Mouse (Mus musculus) neural tube, embryonic 11.5 days (tissue): ENCODE data around the gene Tmem251. TPM values are rescaled to one million over a fixed set of nuclear protein-coding genes. Genes with fewer than 3 reads are reported as not detected.
A peak's percentile ranks its signal among the peaks of the same experiment; 100 is the strongest.

Experiments
- ATAC-seq: fragments of 200-750 bp; cut with Nextera tagmentation; 2 replicates; pipeline ENCODE4 v1.8.0; 2017; ENCODE audit warnings: moderate number of reproducible peaks, mild to moderate bottlenecking, moderate TSS enrichment, moderate library complexity; ENCODE audit not compliant: insufficient read depth, low FRiP score, low TSS enrichment
- DNase-seq: peaks from one replicate; pipeline ENCODE4 v3.0.0-alpha.2; 2015; ENCODE audit warnings: low spot score
- H3K27ac ChIP-seq: fragments of 300-500 bp; sonication (generic); 2 replicates; pipeline ENCODE4 v1.5.1; 2014; ENCODE audit warnings: low read depth, mild to moderate bottlenecking, low read length
- H3K27me3 ChIP-seq: fragments of 300-500 bp; sonication (generic); 2 replicates; pipeline ENCODE4 v1.6.1; 2014; ENCODE audit warnings: mild to moderate bottlenecking, low read length, mixed read lengths; ENCODE audit not compliant: control insufficient read depth, insufficient read depth
- H3K36me3 ChIP-seq: fragments of 300-500 bp; sonication (generic); 2 replicates; pipeline ENCODE4 v1.6.1; 2014; ENCODE audit warnings: mild to moderate bottlenecking, low read length, moderate library complexity, mixed read lengths; ENCODE audit not compliant: control insufficient read depth, insufficient read depth
- H3K4me1 ChIP-seq: fragments of 300-500 bp; sonication (generic); 2 replicates; pipeline ENCODE4 v1.6.1; 2014; ENCODE audit warnings: low read length, mixed read lengths; ENCODE audit not compliant: control insufficient read depth, insufficient read depth
- H3K4me2 ChIP-seq: fragments of 300-500 bp; sonication (generic); 2 replicates; pipeline ENCODE4 v1.6.1; 2014; ENCODE audit warnings: low read depth, mild to moderate bottlenecking, moderate library complexity
- H3K4me3 ChIP-seq: fragments of 300-500 bp; sonication (generic); 2 replicates; pipeline ENCODE4 v1.5.1; 2014; ENCODE audit warnings: low read depth, low read length
- H3K9ac ChIP-seq: fragments of 300-500 bp; sonication (generic); 2 replicates; pipeline ENCODE4 v1.6.1; 2014; ENCODE audit warnings: mild to moderate bottlenecking, low read length
- H3K9me3 ChIP-seq: fragments of 300-500 bp; sonication (generic); 2 replicates; pipeline ENCODE4 v1.6.1; 2016; ENCODE audit warnings: low read length; ENCODE audit not compliant: control insufficient read depth
- WGBS: fragments of 180-500 bp; shearing (Covaris S2); extraction: QIAGEN DNeasy Blood & Tissue Kit; methylation state at CpG from one replicate; pipeline ENCODE4 v1.1.7; 2014; 5-methylcytosine and 5-hydroxymethylcytosine counted together
- polyA plus RNA-seq: library from polyadenylated mRNA; unstranded; fragments of >200 nt; fragmentation: Nextera tagmentation; extraction: Ambion mirVana; gene quantifications from 2 replicates; pipeline ENCODE4 v1.2.1, GENCODE M21; 2014

The Tmem251 gene
- polyA plus RNA-seq, 1 experiment from 2014 or later = 11.6 TPM

DNA sequence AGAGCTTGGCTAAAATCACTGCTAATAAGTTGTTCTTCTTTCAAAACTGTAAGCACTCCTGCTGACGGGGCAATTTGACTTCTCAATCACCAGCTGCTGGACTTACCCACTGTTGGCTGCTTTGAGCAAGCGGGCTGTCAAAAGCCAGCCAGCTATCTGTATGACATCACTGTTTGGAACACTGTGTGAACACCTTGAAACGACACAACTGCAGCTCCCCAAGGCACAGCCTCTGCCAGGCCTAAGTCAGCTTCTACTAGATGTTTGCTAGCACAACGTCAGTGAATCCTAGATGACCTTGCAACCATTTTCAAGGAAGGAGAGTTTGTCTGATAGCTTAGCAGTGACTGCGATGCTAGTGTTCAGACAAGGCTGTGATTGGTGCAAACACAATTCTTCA, 4.5 kb upstream of the Tmem251 start:
- no peaks in the 10 kb centered on the region for H3K27me3 ChIP-seq
- DNase-seq (no peak), ATAC-seq (no peak)
- no peaks in the 10 kb centered on the region for H3K9me3 ChIP-seq
- no peaks in the 10 kb centered on the region for H3K36me3 ChIP-seq
- no peak overlapping the region for H3K27ac ChIP-seq
- H3K4me1 ChIP-seq = no peaks in the 10 kb centered on the region
- H3K9ac ChIP-seq = no peak overlapping the region
- 85% methylated on average over 5 of the region's 5 CpGs for WGBS
- H3K4me3 ChIP-seq = no peak overlapping the region
- H3K4me2 ChIP-seq = no peak overlapping the region

DNA sequence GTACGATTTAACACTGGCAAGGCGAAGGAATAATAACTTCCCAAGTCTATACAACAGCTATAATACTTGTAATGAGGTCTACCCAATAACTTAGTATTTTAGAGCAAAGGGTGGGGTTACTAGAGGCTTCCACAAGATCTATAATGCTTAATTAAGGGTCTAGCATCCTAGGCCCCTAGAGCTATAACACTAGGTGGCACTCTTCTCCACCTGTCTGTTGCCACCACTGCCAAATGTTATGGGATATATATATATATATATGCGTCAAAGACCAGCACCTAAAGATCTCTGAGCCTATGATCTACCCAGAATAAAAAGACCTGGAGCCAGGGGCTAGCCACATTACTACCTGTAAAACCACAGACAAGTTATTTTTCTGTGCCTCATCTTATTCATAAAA, 3.3 kb upstream of the Tmem251 start:
- DNase-seq = no peak

DNA sequence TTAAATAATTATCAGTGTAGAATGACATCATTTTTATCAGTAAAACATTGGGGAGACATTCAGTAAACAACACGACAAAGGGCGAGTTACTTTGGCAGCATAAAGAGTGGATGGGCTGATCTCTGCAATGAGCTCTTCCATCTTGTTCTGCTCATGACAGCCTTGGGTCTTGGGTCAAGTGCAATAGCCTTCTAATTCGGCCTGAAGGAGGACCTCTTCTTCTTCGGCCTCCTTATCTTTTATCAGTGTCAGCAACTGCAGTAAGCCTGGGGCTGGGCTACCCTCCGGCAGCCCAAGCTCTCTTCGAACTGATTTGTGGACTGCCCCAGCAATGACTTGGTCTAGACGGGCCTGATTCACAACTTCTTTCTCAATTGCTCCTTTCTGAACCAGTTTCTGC, 1.5 kb upstream of the Tmem251 start:
- no peak overlapping the region for H3K27ac ChIP-seq
- H3K4me2 ChIP-seq = no peak overlapping the region

More for the DNA sequence above, 3.3 kb upstream of the Tmem251 start:
- Histone ChIP-seq H3K27ac (no peak overlapping the region), H3K4me3 (no peak overlapping the region), H3K9ac (no peak overlapping the region), H3K9me3 (no peaks in the 10 kb centered on the region), H3K4me1 (peaks cover 6% of the 10 kb centered on the region; the same call in 1 of the 2 replicates), H3K4me2 (no peak overlapping the region), H3K36me3 (no peaks in the 10 kb centered on the region), H3K27me3 (no peaks in the 10 kb centered on the region)
- no peak for ATAC-seq
- WGBS = 65% methylated on average over 3 of the region's 3 CpGs

DNA sequence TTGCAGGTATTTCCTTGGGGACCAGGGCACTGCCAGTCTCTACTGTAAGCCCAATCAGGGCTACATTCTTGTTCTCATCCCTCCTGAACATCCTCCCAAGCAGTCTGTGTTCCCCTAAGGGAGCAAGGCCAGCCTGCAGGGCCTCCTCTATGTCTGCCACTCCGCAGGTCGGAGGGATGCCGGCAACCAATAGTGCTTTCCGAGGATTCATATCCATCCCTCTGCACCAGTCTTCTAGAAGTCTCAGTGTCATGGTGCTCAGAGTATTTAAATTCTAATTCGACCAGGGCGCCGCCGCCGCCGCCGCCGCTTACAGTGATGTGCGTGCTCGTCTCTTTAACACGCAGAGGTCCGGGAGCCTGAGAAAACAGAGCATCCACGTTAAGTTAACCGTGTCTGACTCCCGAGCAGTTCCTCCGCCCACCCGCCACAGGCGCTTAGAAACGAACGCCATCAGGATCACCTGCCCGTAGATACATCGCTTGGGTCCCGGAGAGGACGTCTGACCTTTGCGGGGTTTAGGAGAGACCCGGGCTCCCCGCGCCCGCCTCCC, 450 bp upstream of the Tmem251 start:
- WGBS = under 1% methylated on average over 33 of the region's 33 CpGs
- H3K36me3 ChIP-seq = no peaks in the 10 kb centered on the region
- peak overlapping the region; percentile 82 for H3K9ac ChIP-seq
- peak overlapping the region; percentile 83 for H3K4me2 ChIP-seq
- H3K27ac ChIP-seq = peak overlapping the region; percentile 84
- H3K27me3 ChIP-seq = no peaks in the 10 kb centered on the region
- H3K4me3 ChIP-seq = peak overlapping the region; percentile 70
- ATAC-seq (peak; percentile 20), DNase-seq (no peak)
- peaks cover 6% of the 10 kb centered on the region; the same call in 1 of the 2 replicates for H3K4me1 ChIP-seq
- no peaks in the 10 kb centered on the region for H3K9me3 ChIP-seq

More for the DNA sequence above, 1.5 kb upstream of the Tmem251 start:
- ATAC-seq = no peak
- Histone ChIP-seq H3K36me3 (no peaks in the 10 kb centered on the region), H3K4me3 (no peak overlapping the region), H3K9ac (no peak overlapping the region), H3K27me3 (no peaks in the 10 kb centered on the region), H3K4me1 (peaks cover 6% of the 10 kb centered on the region; the same call in 1 of the 2 replicates), H3K9me3 (no peaks in the 10 kb centered on the region)
- DNase-seq = no peak
- WGBS = 90% methylated on average over 7 of the region's 7 CpGs

DNA sequence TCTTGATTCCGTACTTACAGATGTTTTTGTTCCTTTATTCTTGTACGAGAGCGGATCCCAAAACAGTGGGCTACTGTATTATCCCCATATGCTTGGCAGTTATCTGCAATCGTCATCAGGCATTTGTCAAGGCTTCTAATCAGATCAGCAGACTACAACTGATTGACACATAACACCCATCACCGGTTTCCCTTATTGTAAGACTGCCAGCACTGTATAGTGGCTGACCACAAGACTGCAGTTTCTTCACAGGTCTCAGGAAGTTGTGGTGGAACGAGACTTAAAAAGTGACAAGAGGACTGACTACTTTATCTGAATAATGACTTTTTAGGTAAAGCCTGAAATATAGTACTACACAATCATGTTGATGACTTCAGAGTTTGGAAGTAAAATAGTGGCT, 1.3 kb downstream of the Tmem251 start:
- WGBS = 69% methylated on average over 6 of the region's 6 CpGs
- no peak overlapping the region for H3K27ac ChIP-seq
- H3K9ac ChIP-seq = no peak overlapping the region
- H3K4me2 ChIP-seq = no peak overlapping the region
- no peak for DNase-seq
- no peaks in the 10 kb centered on the region for H3K27me3 ChIP-seq
- no peak for ATAC-seq
- H3K4me1 ChIP-seq = peaks cover 6% of the 10 kb centered on the region; the same call in 1 of the 2 replicates
- H3K9me3 ChIP-seq = no peaks in the 10 kb centered on the region
- no peaks in the 10 kb centered on the region; the same call in 1 of the 2 replicates for H3K36me3 ChIP-seq
- H3K4me3 ChIP-seq = no peak overlapping the region

DNA sequence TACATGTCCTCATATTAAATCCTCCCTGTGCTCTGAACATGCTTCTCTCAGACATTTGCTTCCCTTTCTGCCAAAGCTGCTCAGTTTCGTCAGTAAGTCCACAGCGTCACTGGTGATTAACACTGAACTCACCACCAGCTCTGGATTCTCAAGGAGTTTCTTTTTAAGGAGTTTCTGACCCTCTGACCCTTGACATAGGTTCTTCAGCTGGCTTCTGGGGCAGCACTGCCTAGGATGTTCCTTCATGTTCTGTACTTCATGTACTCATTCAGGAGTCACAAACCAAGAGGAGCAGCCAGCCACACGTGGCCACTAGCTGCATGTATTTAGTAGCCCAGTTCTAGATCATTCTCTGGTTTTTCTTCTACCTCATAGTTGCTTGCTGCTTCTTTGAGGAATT, 4.7 kb downstream of the Tmem251 start:
- Histone ChIP-seq H3K9me3 (no peaks in the 10 kb centered on the region), H3K27ac (no peak overlapping the region), H3K4me3 (no peak overlapping the region), H3K36me3 (no peaks in the 10 kb centered on the region; the same call in 1 of the 2 replicates), H3K9ac (no peak overlapping the region), H3K4me2 (no peak overlapping the region), H3K4me1 (peaks cover 6% of the 10 kb centered on the region; the same call in 1 of the 2 replicates), H3K27me3 (no peaks in the 10 kb centered on the region)
- no peak for DNase-seq
- WGBS = 87% methylated on average over 3 of the region's 3 CpGs
- ATAC-seq = no peak

DNA sequence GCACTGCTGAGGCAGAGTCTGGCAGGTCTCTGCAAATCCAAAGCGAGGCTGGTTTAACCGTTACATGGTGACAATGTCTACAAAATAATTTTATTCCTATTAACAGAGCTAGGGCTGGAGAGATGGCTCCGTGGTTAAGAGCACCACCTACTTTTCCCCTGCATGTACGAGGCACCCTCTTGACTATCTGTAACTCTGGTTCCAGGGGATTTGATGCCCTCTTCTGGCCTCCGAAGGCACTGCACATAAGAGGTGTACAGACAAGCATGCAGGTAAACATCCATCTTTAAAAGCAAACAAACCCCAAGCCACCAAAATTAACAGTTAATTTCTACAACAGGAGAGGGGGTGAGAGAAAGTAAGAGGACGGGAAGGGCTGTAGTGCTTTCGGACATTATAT, 12.7 kb downstream of the Tmem251 start:
- no peak for ATAC-seq
- Histone ChIP-seq H3K9me3 (no peaks in the 10 kb centered on the region), H3K27ac (no peak overlapping the region), H3K9ac (no peak overlapping the region), H3K4me3 (peak overlapping the region; percentile 67; the same call in 1 of the 2 replicates), H3K36me3 (no peaks in the 10 kb centered on the region), H3K4me1 (peaks cover 3% of the 10 kb centered on the region), H3K27me3 (no peaks in the 10 kb centered on the region), H3K4me2 (peak overlapping the region; percentile 60)
- WGBS = 84% methylated on average over 7 of the region's 7 CpGs
- no peak for DNase-seq

DNA sequence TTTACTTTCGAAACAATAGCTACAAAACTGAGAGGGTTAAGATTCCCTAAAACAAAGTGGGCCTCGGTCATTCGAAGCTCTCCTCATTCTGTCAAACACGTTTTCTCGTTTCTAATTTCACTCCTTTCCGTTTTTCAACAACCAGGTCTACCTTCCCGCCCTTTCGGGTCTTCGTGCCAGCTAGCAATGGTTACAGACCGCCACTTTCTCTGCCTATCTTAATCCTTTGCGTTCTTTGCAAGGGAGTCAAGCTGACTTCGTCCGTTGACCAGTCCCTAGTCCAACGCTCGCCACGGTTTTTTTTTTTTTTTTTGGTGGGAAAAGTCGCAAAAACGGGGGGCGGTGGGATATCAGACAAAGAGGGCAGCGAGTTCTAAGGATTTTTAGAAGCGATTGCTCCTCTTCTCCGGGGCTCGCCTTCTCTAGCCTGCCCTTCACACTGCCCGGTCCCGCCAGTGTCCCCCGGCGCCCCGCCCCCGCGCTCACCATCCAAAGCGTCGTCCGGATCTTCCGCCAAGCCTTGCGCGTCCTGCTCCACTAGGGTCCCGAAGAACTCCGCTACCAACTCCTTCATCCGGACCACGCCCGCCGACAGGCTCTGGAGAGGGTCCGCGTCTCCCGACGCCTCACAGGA, 13.6 kb downstream of the Tmem251 start:
- H3K27me3 ChIP-seq = no peaks in the 10 kb centered on the region
- H3K4me3 ChIP-seq = peak overlapping the region; percentile 67
- no peaks in the 10 kb centered on the region for H3K9me3 ChIP-seq
- DNase-seq (peak; percentile 21), ATAC-seq (peak; percentile 84)
- peak overlapping the region; percentile 60 for H3K4me2 ChIP-seq
- 2% methylated on average over 46 of the region's 46 CpGs for WGBS
- H3K4me1 ChIP-seq = peaks cover 3% of the 10 kb centered on the region
- no peaks in the 10 kb centered on the region for H3K36me3 ChIP-seq
- peak overlapping the region; percentile 76 for H3K9ac ChIP-seq
- H3K27ac ChIP-seq = peak overlapping the region; percentile 66
